Mouse (Mus musculus) spleen, adult 2 months (tissue): ENCODE data around the gene Adamtsl5. TPM values are rescaled to one million over a fixed set of nuclear protein-coding genes. Genes with fewer than 3 reads are reported as not detected.

ENCODE experiments used
- DNase-seq, 2 experiments: peaks; one replicate each; pipeline versions ENCODE4 v3.0.0 to v3.0.0-alpha.2; 2012 to 2021; ENCODE audit warnings: low spot score in 2 of 2, low read depth in 1 of 2
- H3K27ac ChIP-seq: fragments of 200-500 bp; 2 replicates; pipeline ENCODE4 v1.5.1; 2012; ENCODE audit warnings: low read length, inconsistent platforms; ENCODE audit not compliant: insufficient read depth
- H3K27me3 ChIP-seq: fragments of 200-500 bp; 2 replicates; pipeline ENCODE4 v1.6.1; 2012; ENCODE audit warnings: mild to moderate bottlenecking, moderate library complexity, low read length, inconsistent platforms; ENCODE audit not compliant: control insufficient read depth, insufficient read depth
- H3K36me3 ChIP-seq: fragments of 200-500 bp; 2 replicates; pipeline ENCODE4 v1.6.1; 2012; ENCODE audit warnings: mild to moderate bottlenecking, low read length, inconsistent platforms; ENCODE audit not compliant: control insufficient read depth, insufficient read depth
- H3K4me1 ChIP-seq: fragments of 200-500 bp; 2 replicates; pipeline ENCODE4 v1.6.1; 2011; ENCODE audit warnings: inconsistent platforms; ENCODE audit not compliant: control insufficient read depth, insufficient read depth, insufficient read length
- H3K4me3 ChIP-seq: fragments of 200-500 bp; 2 replicates; pipeline ENCODE4 v1.5.1; 2011; ENCODE audit warnings: mild to moderate bottlenecking, inconsistent platforms; ENCODE audit not compliant: insufficient read depth, insufficient read length; ENCODE audit errors: extremely low read depth
- CTCF ChIP-seq: fragments of 200-500 bp; IDR thresholded peaks from 2 replicates; pipeline ENCODE4 v1.5.1; 2011; ENCODE audit warnings: mild to moderate bottlenecking, inconsistent platforms; ENCODE audit not compliant: insufficient read depth, insufficient read length, insufficient replicate concordance; ENCODE audit errors: extremely low read depth
- POLR2A ChIP-seq: fragments of 200-500 bp; IDR thresholded peaks from 2 replicates; pipeline ENCODE4 v1.6.1; 2011; ENCODE audit warnings: low read depth, low read length, inconsistent platforms
- WGBS: fragments of 180-500 bp; shearing (Covaris S2); methylation state at CpG from one replicate; pipeline ENCODE4 v1.1.7; 2018; 5-methylcytosine and 5-hydroxymethylcytosine counted together
- polyA plus RNA-seq: library from polyadenylated mRNA; depleted of rRNA; stranded (reverse); fragments of >200 nt; gene quantifications from 2 replicates; pipeline ENCODE4 v1.2.3, GENCODE M21; 2012

Adamtsl5 gene
- polyA plus RNA-seq, 1 experiment, result 8.8 TPM

- Histone ChIP-seq H3K36me3 (no peaks in the 10 kb centered on the region), H3K4me3 (no peak overlapping the region), H3K27me3 (peaks cover under 1% of the 10 kb centered on the region; the same call in 1 of the 2 replicates), H3K27ac (no peak overlapping the region), H3K4me1 (peaks cover 3% of the 10 kb centered on the region; the same call in 1 of the 2 replicates)
- TF ChIP-seq CTCF, result no peak
- TF ChIP-seq POLR2A, result no peak
- WGBS, result 56% methylated on average over 12 of the region's 12 CpGs
- no peak for DNase-seq
These were observed 11.9 kb downstream of the Adamtsl5 start for GRCm38 (mm10) chr10:80336263-80336662.

- Histone ChIP-seq H3K27me3 (no peaks in the 10 kb centered on the region), H3K4me3 (no peak overlapping the region), H3K36me3 (no peaks in the 10 kb centered on the region), H3K4me1 (no peaks in the 10 kb centered on the region; the same call in 1 of the 2 replicates), H3K27ac (no peak overlapping the region; the same call in 1 of the 2 replicates)
- DNase-seq, result no peak
- 72% methylated on average over 5 of the region's 5 CpGs for WGBS
- TF ChIP-seq POLR2A (no peak), CTCF (no peak)
These were observed 15.7 kb downstream of the Adamtsl5 start for GRCm38 (mm10) chr10:80332525-80332989.

- no peak overlapping the region for H3K4me3 ChIP-seq
- no peaks in the 10 kb centered on the region; the same call in 1 of the 2 replicates for H3K4me1 ChIP-seq
- H3K27me3 ChIP-seq, result no peaks in the 10 kb centered on the region
- no peaks in the 10 kb centered on the region for H3K36me3 ChIP-seq
- no peak for TF ChIP-seq POLR2A
- no peak for TF ChIP-seq CTCF
- 76% methylated on average over 10 of the region's 10 CpGs for WGBS
- no peak overlapping the region; the same call in 1 of the 2 replicates for H3K27ac ChIP-seq
- no peak for DNase-seq
These were observed 16.3 kb downstream of the Adamtsl5 start for GRCm38 (mm10) chr10:80331636-80332524.

- 77% methylated on average over 2 of the region's 2 CpGs for WGBS
- no peak for DNase-seq
- no peak for TF ChIP-seq POLR2A
- no peak for TF ChIP-seq CTCF
- H3K36me3 ChIP-seq, result no peaks in the 10 kb centered on the region
- H3K4me3 ChIP-seq, result no peak overlapping the region
- H3K4me1 ChIP-seq, result no peaks in the 10 kb centered on the region; the same call in 1 of the 2 replicates
- no peak overlapping the region for H3K27ac ChIP-seq
- no peaks in the 10 kb centered on the region for H3K27me3 ChIP-seq
These were observed 17.3 kb downstream of the Adamtsl5 start for GRCm38 (mm10) chr10:80330888-80331287.

GRCm38 (mm10) chr10:80330084-80330483 lies 18.1 kb downstream of the Adamtsl5 start:
- 4% methylated on average over 35 of the region's 41 CpGs for WGBS
- Histone ChIP-seq H3K4me1 (no peaks in the 10 kb centered on the region; the same call in 1 of the 2 replicates), H3K27ac (no peak overlapping the region), H3K4me3 (peak overlapping the region; percentile 54; the same call in 1 of the 2 replicates), H3K27me3 (no peaks in the 10 kb centered on the region), H3K36me3 (no peaks in the 10 kb centered on the region)
- no peak for DNase-seq
- TF ChIP-seq POLR2A (no peak), CTCF (no peak)

- H3K36me3 ChIP-seq, result no peaks in the 10 kb centered on the region
- DNase-seq, result peak; percentile 87 to 88
- H3K4me3 ChIP-seq, result peak within 1 kb of the TSS; percentile 54; the same call in 1 of the 2 replicates
- no peaks in the 10 kb centered on the region; the same call in 1 of the 2 replicates for H3K4me1 ChIP-seq
- no peak within 1 kb of the TSS for H3K27ac ChIP-seq
- no peaks in the 10 kb centered on the region for H3K27me3 ChIP-seq
- no peak for TF ChIP-seq CTCF
- TF ChIP-seq POLR2A, result no peak
- WGBS, result 10% methylated on average over 36 of the region's 36 CpGs
These were observed 18.7 kb downstream of the Adamtsl5 start, which contains the start of the genes Pcsk4 and Reep6 for GRCm38 (mm10) chr10:80329273-80330081. TSS of gene Pcsk4 (minus strand) at chr10:80329498. TSS of gene Reep6 (plus strand) at chr10:80329953.
